Mouse (Mus musculus) left cerebral cortex, postnatal 10 days (tissue): ENCODE measurements around the gene Ptprd. TPM values are rescaled to one million over a fixed set of nuclear protein-coding genes. Genes with fewer than 3 reads are reported as not detected.
A peak's percentile ranks its signal among the peaks of the same experiment; 100 is the strongest.

Experiments used
- DNase-seq, 2 experiments: peaks; one replicate each; pipeline ENCODE4 v3.0.0; 2021 to 2022; ENCODE audit warnings: low spot score in 2 of 2, mixed read lengths in 1 of 2; ENCODE audit errors: extremely low spot score in 1 of 2
- intact Hi-C: fragments of 180-260 bp; cut with DNase I; formaldehyde crosslinking; loops from one replicate; pipeline ENCODE4 v1.15.1; 2025
- total RNA-seq, 2 experiments: library from RNA; stranded (reverse); gene quantifications; 2 replicates each; pipeline ENCODE4 v1.2.3; 2021

Gene Ptprd
- total RNA-seq, 2 experiments from 2014 or later: 402 to 420 TPM

DNA sequence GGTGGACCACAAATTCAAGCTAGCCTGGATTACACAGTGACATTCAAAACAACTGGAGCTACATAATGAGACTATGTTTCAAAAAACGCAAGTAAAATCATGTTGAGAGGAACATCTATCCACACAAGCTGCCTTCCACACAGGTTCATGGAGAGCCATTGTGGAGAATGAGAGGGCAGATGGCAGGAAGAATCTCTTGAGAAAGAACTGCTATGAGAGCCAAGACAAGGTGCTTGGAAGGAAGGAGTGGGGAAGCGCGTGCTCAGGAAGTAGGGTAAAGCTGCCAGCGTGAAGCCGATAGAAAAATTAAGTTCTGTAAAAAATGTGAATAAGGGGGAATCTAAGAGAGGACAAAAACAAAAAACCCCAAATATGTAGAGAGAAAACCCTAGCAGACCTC lies 1808.5 kb downstream of the Ptprd start:
- no peak for DNase-seq
- intact Hi-C loops: no loop called here

GRCm38 (mm10) chr4:76387887-76388286 lies 1823.9 kb downstream of the Ptprd start:
- intact Hi-C loops: no loop called here
- DNase-seq: no peak

DNA sequence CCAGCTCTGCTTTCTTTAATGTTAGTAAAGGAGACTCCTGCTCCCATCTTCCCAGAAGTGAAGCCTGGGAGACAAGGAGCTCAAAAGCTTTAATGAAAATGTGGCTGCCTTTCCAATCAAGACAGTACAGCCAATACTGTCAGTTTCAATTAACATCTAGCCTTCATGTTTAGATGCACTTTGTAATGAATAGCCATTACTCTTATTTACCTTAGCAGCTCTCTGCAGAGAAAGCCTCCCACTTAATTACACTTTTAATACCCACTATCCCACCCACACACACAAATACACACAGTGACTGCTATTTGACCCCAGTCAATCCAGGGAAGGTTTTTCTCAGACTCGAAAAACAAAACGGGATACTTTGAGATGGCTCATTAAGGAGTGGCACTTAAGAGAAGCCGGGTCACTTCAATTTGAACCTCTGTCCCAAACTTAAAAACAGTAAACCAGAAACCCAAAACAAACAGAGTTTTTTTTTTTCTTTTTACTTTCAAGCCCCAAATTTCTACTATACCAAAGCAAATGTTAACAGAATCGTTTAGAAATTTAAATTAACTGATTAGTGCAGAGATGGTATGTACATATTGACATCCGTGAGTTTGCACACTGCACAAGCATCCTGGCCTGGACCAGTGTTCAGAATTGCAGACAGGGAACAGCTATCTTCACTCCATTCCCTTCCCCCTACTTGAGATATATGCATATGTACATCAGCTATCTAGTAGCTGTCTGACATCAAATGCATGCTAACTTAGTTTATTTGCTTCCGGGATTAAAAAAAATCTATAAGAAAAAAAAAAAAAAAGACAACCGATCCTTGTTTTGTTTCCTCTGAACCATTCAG lies 1824.6 kb downstream of the Ptprd start:
- intact Hi-C loops: no loop called here
- DNase-seq: no peak

DNA sequence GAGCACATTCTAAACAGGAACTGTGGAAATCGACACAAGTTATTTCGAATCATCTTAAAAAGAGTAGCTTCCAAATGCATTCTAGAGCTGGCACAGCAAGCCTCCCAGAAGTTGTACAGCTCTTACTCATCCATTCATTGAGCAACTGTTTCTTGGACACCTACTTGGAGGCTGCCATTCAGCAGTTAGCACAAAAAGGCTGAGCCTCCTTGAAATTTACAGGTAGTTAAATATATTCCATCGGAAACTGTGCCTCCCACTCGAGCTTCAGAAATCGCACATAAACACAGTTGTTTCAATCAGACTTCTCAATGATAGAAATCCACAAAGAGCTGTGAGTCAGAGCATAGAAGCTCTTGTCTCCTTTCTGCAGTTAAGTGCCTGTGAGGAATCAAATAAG lies 1825.9 kb downstream of the Ptprd start:
- no peak for DNase-seq
- intact Hi-C loops: no loop called here

- intact Hi-C loops: no loop called here
- peak in 1 of 2 experiments; percentile 34 for DNase-seq
These were observed 1831.3 kb downstream of the Ptprd start for GRCm38 (mm10) chr4:76380312-76380917.

DNA sequence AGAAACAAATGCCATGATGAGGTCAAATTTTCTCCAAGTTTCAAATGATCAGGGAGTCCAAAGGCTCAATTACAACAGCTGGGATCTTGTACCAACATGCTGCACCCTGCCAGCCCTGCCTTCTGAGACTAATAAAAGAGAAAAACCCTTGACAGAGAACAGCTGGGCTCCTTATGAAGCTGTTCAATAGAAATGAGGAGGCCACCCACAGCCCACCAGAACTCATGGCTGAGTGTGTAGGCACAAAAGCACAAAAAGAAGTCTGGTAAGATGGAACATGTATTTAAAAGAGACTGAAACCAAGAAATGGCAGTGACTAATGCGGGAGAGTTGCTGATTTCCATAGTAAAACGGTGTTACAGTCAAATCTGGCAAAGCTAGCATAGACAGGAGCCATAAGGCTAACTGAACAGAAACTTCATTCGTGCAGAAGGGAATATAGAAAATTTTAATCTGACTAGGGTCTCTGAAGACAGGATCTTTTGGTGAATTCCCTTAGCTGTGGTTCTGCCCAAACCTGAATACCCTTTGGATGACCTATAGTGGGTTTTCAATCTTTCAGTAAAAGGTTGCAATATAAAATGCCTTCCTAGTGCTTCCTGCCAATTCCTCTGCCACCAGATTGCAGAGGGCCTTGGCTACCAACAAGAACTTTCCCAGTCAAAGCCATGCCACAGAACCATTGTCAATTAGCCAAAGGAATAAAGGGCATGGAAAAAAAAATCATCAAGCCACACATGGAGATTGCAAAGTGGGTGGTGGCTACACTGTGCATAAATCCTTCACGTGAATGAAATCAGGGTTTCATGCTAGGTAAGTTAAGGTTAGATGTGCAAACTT lies 1841.5 kb downstream of the Ptprd start:
- intact Hi-C loops: no loop called here
- DNase-seq: no peak

GRCm38 (mm10) chr4:76369101-76369500 lies 1842.7 kb downstream of the Ptprd start:
- no peak for DNase-seq
- intact Hi-C loops: no loop called here

- intact Hi-C loops: no loop called here
- DNase-seq: no peak
These were observed 1843.5 kb downstream of the Ptprd start for GRCm38 (mm10) chr4:76368291-76368690.

- no peak for DNase-seq
- intact Hi-C loops: no loop called here
These were observed 1844.5 kb downstream of the Ptprd start for GRCm38 (mm10) chr4:76367285-76367684.

DNA sequence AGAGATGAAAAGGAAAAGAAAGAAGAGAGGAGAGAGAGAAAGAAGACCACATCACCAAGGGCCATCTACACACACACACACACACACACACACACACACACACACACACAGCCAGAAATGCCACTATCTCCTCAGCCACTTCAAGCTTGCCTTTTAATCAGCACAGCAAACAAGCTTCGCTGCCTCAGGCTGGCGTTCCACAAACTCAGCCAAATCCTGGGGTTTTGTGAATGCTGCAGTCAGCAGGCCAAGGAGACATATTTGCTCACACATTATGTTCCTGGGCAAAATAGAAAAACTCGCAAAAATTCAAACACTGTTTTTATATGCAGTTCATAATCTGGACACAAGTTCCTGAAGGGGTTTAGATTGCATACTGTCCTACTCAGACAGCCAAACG lies 1845.9 kb downstream of the Ptprd start:
- peak in 1 of 2 experiments; percentile 27 for DNase-seq

GRCm38 (mm10) chr4:76361546-76361945 lies 1850.2 kb downstream of the Ptprd start:
- intact Hi-C loops: no loop called here
- DNase-seq: no peak

More for the DNA sequence above, 1845.9 kb downstream of the Ptprd start:
- intact Hi-C loops: no loop called here

GRCm38 (mm10) chr4:76354167-76354566 lies 1857.6 kb downstream of the Ptprd start:
- intact Hi-C loops: no loop called here
- DNase-seq: no peak

- DNase-seq: no peak
- intact Hi-C loops: no loop called here
These were observed 1859.3 kb downstream of the Ptprd start for GRCm38 (mm10) chr4:76352468-76352867.

GRCm38 (mm10) chr4:76351201-76351979 lies 1860.4 kb downstream of the Ptprd start:
- intact Hi-C loops: no loop called here
- no peak for DNase-seq

- intact Hi-C loops: no loop called here
- no peak for DNase-seq
These were observed 1861.4 kb downstream of the Ptprd start for GRCm38 (mm10) chr4:76350241-76350962.

DNA sequence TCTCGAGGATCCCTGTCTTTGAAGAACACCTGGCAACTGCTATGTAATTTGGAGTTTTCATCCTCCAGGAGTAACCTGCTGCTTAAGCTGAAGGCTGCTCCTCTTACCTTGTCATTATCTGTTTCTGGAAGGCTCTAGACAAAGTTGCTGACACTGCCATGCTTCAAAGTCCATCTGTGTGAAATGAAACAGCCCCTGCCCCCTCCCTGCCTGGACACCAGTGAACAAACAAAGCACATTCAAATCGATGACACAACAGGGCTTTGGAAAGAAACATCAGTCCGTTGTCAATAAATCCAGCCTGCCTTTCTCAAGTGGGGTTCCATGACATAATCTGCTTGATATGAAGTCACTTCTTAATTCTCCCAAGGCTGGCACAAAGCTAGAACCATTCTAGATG lies 1867.7 kb downstream of the Ptprd start:
- DNase-seq: no peak
- intact Hi-C loops: no loop called here

DNA sequence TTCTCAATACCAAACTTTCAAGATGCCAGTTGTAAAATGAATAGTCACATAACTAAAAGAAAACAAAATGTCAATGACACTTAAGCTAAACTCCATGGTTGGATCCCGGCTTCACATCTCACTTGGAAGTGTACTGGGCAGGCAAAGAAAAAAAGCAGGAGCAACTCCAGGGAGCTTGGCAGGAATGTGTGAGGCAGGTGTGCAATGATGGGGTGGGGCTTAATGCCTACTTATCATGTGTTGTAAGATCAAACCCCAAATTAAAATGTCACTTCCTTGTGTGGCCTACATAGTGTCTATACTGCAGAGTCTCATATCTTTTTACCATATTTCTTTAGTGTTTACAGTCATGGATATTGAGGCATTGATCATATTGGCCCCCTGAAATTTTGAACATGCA lies 1873.8 kb downstream of the Ptprd start:
- no peak for DNase-seq
- intact Hi-C loops: no loop called here

- peak; percentile 9 to 22 for DNase-seq
- intact Hi-C loops: no loop called here
These were observed 1884.4 kb downstream of the Ptprd start for GRCm38 (mm10) chr4:76327346-76327745.
